Mouse (Mus musculus): ENCODE measurements around the gene Hemk1.

- TF ChIP-seq POLR2A (IDR thresholded peaks at IDR 0.05; ENCODE audit: control insufficient read depth, extremely low read depth, insufficient read depth, low read length, poor library complexity) = no peak
- TF ChIP-seq CTCF (IDR thresholded peaks at IDR 0.05; ENCODE audit: borderline replicate concordance, control insufficient read depth, extremely low read depth, insufficient read depth, low read length, poor library complexity) = no peak
These were observed 12.2 kb downstream of the Hemk1 start for GRCm38 (mm10) chr9:107325904-107326303.

All from thymus, adult 2 months (tissue).